Mouse (Mus musculus) stomach, embryonic 14.5 days (tissue): ENCODE results near the gene Ist1. TPM values are rescaled to one million over a fixed set of nuclear protein-coding genes. Genes with fewer than 3 reads are reported as not detected.

Source experiments
- ATAC-seq: fragments of 200-750 bp; cut with Nextera tagmentation; 2 replicates; pipeline ENCODE4 v1.8.0; 2017; ENCODE audit warnings: low read depth, moderate TSS enrichment; ENCODE audit not compliant: insufficient number of reproducible peaks, insufficient read depth, low FRiP score
- H3K27ac ChIP-seq: fragments of 300-500 bp; sonication (generic); 2 replicates; pipeline ENCODE4 v1.5.1; 2014; ENCODE audit warnings: mild to moderate bottlenecking, low read length, moderate library complexity, mixed read lengths
- H3K27me3 ChIP-seq: fragments of 300-500 bp; sonication (generic); 2 replicates; pipeline ENCODE4 v1.6.1; 2014; ENCODE audit warnings: low read length, control low read depth, mixed read lengths; ENCODE audit not compliant: control insufficient read depth, insufficient read depth
- H3K36me3 ChIP-seq: fragments of 300-500 bp; sonication (generic); 2 replicates; pipeline ENCODE4 v1.6.1; 2014; ENCODE audit warnings: mild to moderate bottlenecking, control low read depth, low read length, moderate library complexity, mixed read lengths; ENCODE audit not compliant: control insufficient read depth, insufficient read depth
- H3K4me1 ChIP-seq: fragments of 300-500 bp; sonication (generic); 2 replicates; pipeline ENCODE4 v1.6.1; 2014; ENCODE audit warnings: low read length, control low read depth, mixed read lengths; ENCODE audit not compliant: control insufficient read depth, insufficient read depth
- H3K4me2 ChIP-seq: fragments of 300-500 bp; sonication (generic); replicated peaks from 2 replicates; pipeline ENCODE4 v1.6.1; 2014; ENCODE audit warnings: low read depth, low read length, control low read depth
- H3K4me3 ChIP-seq: fragments of 300-500 bp; sonication (generic); 2 replicates; pipeline ENCODE4 v1.5.1; 2014; ENCODE audit warnings: low read depth, low read length, control low read depth
- H3K9ac ChIP-seq: fragments of 300-500 bp; sonication (generic); replicated peaks from 2 replicates; pipeline ENCODE4 v1.6.1; 2014; ENCODE audit warnings: low read depth, mild to moderate bottlenecking, control low read depth, low read length, moderate library complexity, mixed read lengths
- H3K9me3 ChIP-seq: fragments of 300-500 bp; sonication (generic); 2 replicates; pipeline ENCODE4 v1.6.1; 2016; ENCODE audit warnings: low read depth, low read length, control low read depth; ENCODE audit not compliant: control insufficient read depth
- WGBS: fragments of 180-500 bp; shearing (Covaris S2); extraction: QIAGEN DNeasy Blood & Tissue Kit; methylation state at CpG from one replicate; pipeline ENCODE4 v1.1.7; 2014; 5-methylcytosine and 5-hydroxymethylcytosine counted together
- polyA plus RNA-seq: library from polyadenylated mRNA; unstranded; fragments of >200 nt; fragmentation: Nextera tagmentation; extraction: Ambion mirVana; gene quantifications from 2 replicates; pipeline ENCODE4 v1.2.1, GENCODE M21; 2014

Gene Ist1
- polyA plus RNA-seq, 1 experiment from 2014 or later = 154 TPM

DNA sequence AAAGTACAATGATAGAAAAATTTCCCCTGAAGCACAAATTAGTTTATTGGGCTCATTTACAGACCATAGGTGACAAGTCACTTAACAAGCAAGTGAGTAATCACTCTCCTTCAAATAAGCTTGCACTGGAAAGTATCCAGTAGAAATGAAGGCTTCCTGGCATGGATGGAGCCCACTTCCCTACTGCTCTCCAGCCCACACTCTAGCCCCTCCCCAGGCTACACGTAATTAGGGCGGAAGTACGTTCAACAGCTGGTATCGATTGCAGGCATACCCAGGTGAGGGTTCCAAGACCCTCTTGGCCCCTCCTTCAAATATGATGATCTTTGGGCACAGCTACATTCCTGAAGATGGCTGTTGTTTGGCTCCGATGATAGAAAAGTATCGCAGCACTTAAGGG is 1.1 kb upstream of the Ist1 start:
- H3K36me3 ChIP-seq = no peaks in the 10 kb centered on the region
- WGBS = 59% methylated on average over 6 of the region's 6 CpGs
- H3K4me3 ChIP-seq = 0 out of 2 replicates have a peak overlapping the region, but pooled peaks have one; percentile 98

DNA sequence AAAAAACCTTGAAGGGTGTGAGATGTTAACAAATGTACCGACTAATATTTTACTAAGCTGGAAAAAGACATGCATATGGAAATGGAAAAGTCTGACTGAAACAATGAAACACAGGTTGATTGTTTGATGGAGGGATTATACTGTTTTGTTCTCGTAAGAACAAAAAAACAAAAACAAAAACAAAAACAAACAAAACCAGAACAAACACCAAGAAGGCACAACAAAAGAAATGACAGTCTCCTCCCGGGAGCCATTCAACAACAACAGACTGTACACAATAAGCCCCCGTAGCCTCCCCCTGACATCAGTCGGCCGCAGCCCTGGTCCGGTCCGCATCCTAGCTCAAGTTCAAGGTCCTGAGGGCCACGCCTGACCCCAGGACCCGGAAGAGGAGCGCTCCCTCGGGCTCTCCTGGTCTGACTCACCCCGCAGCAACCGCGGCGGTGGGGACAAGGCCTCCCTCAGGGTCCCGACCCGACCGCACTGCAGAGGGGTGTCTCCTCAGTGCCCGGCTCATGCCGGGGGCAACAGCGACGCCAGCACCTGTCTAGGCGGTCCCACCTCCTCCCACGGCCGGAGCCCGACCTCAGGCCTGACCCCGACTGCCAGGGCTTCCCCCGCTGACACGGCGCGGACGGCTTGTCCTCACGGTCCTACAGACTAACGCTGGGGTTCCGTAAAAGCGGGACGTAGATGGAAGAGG is 466 bp downstream of the Ist1 start:
- no peaks in the 10 kb centered on the region for H3K27me3 ChIP-seq
- no peaks in the 10 kb centered on the region for H3K9me3 ChIP-seq
- H3K4me2 ChIP-seq = peak overlapping the region; percentile 79
- peak overlapping the region; percentile 98 for H3K4me3 ChIP-seq
- WGBS = under 1% methylated on average over 36 of the region's 38 CpGs
- ATAC-seq = peak; percentile 59
- peak overlapping the region; percentile 95 for H3K9ac ChIP-seq
- peak overlapping the region; percentile 74; the same call in 1 of the 2 replicates for H3K27ac ChIP-seq
- no peaks in the 10 kb centered on the region for H3K36me3 ChIP-seq
- H3K4me1 ChIP-seq = peaks cover 21% of the 10 kb centered on the region

More for the DNA sequence above, 1.1 kb upstream of the Ist1 start:
- H3K27me3 ChIP-seq = no peaks in the 10 kb centered on the region
- H3K4me1 ChIP-seq = peaks cover 21% of the 10 kb centered on the region
- no peak overlapping the region for H3K27ac ChIP-seq
- no peak for ATAC-seq
- H3K4me2 ChIP-seq = peak overlapping the region; percentile 47
- H3K9me3 ChIP-seq = no peaks in the 10 kb centered on the region
- H3K9ac ChIP-seq = no peak overlapping the region

DNA sequence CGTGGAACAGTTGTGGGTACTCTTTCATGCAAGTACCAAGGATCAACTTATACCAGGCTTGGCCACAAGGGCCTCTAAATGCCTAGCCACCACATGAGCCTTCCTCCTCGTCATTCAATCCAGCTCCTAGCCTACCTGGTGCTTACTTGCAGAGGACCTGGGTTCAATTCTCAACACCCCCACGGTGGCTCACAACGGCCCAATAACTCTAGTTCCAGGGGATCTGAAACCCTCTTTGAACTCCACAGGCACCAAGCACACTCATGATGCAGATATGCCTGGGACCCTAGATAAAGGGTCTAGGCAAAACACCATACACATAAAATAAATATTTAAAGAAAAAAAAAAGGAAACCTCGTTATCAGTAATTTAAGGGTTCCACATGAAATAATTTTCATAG is 1.3 kb downstream of the Ist1 start:
- no peak for ATAC-seq
- Histone ChIP-seq H3K9me3 (no peaks in the 10 kb centered on the region), H3K27me3 (no peaks in the 10 kb centered on the region), H3K9ac (0 out of 2 replicates have a peak overlapping the region, but pooled peaks have one; percentile 21), H3K4me1 (peaks cover 21% of the 10 kb centered on the region), H3K27ac (no peak overlapping the region), H3K4me3 (peak overlapping the region; percentile 98), H3K4me2 (peak overlapping the region; percentile 79), H3K36me3 (no peaks in the 10 kb centered on the region)
- 45% methylated on average over 5 of the region's 5 CpGs for WGBS

DNA sequence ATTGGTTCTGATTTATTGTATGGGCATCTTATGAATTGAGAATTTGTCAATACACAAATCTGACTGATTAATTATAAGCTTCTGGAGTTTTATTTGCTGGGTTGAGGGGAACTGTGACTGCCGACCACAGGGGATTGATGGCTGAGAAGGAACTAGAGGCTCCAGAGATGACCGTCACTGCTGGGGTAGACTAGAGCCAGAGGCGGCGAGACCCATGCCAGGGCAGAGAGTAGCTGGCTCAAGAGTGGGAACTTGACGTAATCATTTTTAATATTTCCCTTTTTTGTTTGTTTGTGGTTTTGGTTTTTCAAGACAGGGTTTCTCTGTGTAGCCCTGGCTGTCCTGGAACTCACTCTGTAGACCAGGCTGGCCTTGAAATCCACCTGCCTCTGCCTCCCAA is 5.8 kb downstream of the Ist1 start:
- 86% methylated on average over 5 of the region's 5 CpGs for WGBS
- H3K9me3 ChIP-seq = no peaks in the 10 kb centered on the region
- no peaks in the 10 kb centered on the region for H3K27me3 ChIP-seq
- H3K4me2 ChIP-seq = no peak overlapping the region
- H3K27ac ChIP-seq = no peak overlapping the region
- H3K9ac ChIP-seq = no peak overlapping the region
- H3K36me3 ChIP-seq = peaks cover 8% of the 10 kb centered on the region
- ATAC-seq = no peak
- peaks cover 18% of the 10 kb centered on the region for H3K4me1 ChIP-seq
- no peak overlapping the region for H3K4me3 ChIP-seq

DNA sequence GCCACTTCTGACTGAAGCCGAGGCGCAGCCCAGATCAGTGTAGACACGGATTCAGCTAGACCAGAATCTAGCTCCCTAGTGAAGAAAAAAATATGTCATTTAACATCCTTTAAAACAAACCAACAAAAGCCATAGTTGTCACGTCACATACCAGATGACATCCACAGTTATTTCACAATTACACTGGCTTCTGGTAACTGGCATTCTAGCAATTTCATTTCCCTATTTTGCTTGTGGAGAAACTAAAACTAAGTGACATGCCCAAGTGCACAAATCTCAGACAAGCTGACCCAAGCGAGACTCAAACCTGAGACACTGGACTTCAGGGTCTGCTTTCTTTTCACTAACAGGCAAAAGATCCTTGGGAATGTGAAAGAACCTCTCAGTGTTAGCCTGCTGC is 10.9 kb downstream of the Ist1 start:
- Histone ChIP-seq H3K36me3 (peaks cover 52% of the 10 kb centered on the region), H3K4me2 (no peak overlapping the region), H3K27ac (no peak overlapping the region), H3K4me3 (no peak overlapping the region), H3K27me3 (no peaks in the 10 kb centered on the region), H3K9ac (no peak overlapping the region), H3K9me3 (no peaks in the 10 kb centered on the region), H3K4me1 (no peaks in the 10 kb centered on the region)
- 90% methylated on average over 5 of the region's 5 CpGs for WGBS
- no peak for ATAC-seq

DNA sequence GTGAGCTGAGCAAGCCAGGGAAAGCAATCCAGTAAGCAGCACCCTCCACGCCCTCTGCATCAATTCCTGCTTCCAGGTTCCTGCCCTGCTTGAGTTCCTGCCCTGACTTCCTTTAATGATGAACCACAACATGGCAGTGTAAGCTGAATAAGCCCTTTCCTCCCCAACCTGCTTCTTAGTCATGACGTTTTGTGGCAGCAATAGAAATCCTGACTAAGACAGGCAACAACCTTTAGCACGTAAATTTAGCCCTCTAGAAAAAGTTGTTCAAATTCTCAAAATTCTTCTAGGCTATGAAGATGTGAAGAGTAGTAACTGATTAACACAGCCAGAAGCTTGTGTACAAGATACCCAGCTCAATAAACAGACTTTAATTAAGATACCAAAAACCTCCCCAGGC is 11.5 kb downstream of the Ist1 start:
- H3K4me3 ChIP-seq = no peak overlapping the region
- WGBS = 74% methylated on average over 3 of the region's 3 CpGs
- H3K4me1 ChIP-seq = no peaks in the 10 kb centered on the region
- H3K36me3 ChIP-seq = peaks cover 57% of the 10 kb centered on the region
- no peak overlapping the region for H3K9ac ChIP-seq
- H3K27me3 ChIP-seq = no peaks in the 10 kb centered on the region
- no peak for ATAC-seq
- H3K4me2 ChIP-seq = no peak overlapping the region
- no peaks in the 10 kb centered on the region for H3K9me3 ChIP-seq
- H3K27ac ChIP-seq = no peak overlapping the region

DNA sequence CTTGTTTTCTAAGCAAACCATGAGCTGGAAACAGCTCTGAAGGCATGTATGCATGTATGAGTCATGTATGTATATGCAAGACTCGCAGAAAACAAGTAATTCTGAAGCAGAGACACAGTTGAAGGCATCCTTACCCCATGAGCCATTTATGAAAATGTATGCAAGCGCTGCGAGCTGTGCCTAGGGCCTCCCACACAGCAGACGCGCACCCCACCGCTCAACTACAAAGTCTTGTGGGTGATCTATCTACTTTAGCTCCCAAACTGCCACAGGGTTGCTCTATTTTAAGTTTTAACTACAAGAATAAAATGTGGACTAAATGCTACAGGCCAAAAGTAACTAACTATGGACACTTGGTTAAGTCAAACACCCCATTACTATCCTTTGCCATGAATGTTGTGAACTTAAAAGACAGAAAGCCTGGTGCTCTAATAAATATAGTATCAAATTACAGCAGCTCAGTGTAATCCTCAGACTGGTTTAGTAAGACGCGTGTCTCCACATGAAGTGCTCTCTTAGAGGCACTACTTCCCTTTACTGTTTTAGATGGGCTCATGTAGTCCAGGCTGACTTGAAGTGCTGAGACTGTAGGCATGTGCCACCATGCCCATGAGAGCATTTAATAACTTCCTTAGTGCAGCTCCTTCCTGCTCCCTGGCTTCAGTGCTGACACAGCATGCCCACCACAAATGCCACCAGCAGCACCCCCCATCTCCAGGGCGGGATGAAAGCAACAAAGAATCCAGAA is 17.0 kb downstream of the Ist1 start:
- H3K4me2 ChIP-seq = no peak overlapping the region
- no peak overlapping the region for H3K27ac ChIP-seq
- no peaks in the 10 kb centered on the region for H3K9me3 ChIP-seq
- no peaks in the 10 kb centered on the region for H3K27me3 ChIP-seq
- no peak overlapping the region for H3K9ac ChIP-seq
- H3K36me3 ChIP-seq = peaks cover 88% of the 10 kb centered on the region
- no peak overlapping the region for H3K4me3 ChIP-seq
- ATAC-seq = no peak
- H3K4me1 ChIP-seq = no peaks in the 10 kb centered on the region
- WGBS = 90% methylated on average over 9 of the region's 9 CpGs

DNA sequence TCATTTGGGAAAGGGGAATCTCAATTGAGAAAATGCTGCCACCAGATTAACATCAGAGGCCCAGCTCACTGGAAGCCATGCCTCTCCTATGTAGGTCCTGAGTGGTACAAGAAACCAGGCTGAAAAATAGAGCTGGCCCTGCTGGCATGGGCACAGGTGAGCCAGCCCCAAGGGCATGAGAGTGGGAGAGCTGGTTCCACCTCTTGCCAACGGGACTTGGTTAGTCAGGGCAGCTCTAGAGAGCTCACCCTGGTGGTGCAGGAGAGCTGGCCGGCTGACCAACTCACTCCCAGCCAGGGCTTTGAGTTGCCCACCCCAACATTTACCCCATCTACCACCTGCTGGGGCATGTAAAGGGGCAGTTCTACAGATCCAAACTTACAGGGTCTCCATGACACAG is 19.5 kb downstream of the Ist1 start:
- no peaks in the 10 kb centered on the region for H3K27me3 ChIP-seq
- H3K9ac ChIP-seq = no peak overlapping the region
- no peak overlapping the region for H3K27ac ChIP-seq
- no peak overlapping the region for H3K4me3 ChIP-seq
- no peak for ATAC-seq
- H3K4me2 ChIP-seq = no peak overlapping the region
- no peaks in the 10 kb centered on the region for H3K4me1 ChIP-seq
- 92% methylated on average over 2 of the region's 2 CpGs for WGBS
- H3K36me3 ChIP-seq = peaks cover 80% of the 10 kb centered on the region
- no peaks in the 10 kb centered on the region for H3K9me3 ChIP-seq
